Mouse (Mus musculus): ENCODE results near the gene Fyn.
A peak's percentile ranks its signal among the peaks of the same experiment; 100 is the strongest.

The Fyn gene

DNA sequence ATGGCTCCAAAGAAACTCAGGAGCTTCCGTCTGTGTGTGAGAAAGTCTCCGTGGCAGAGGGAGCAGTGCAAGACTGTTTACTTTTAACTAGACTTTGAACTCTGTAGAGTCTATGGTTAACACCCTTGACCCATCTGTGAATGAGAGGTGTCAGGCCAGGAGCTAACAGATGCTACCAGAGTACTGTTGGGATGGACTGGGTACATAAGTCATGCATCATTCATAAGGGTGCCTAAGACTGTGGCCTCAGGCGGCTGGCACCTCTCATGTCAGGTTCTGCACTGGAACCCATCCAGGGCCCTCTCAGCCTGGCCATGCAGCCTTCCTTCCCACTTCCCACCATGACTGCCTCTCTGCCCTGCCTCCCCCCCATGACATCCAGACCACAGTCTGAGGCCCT, 166.7 kb downstream of the Fyn start:
- no peak for DNase-seq (ENCODE audit: low read depth)

DNA sequence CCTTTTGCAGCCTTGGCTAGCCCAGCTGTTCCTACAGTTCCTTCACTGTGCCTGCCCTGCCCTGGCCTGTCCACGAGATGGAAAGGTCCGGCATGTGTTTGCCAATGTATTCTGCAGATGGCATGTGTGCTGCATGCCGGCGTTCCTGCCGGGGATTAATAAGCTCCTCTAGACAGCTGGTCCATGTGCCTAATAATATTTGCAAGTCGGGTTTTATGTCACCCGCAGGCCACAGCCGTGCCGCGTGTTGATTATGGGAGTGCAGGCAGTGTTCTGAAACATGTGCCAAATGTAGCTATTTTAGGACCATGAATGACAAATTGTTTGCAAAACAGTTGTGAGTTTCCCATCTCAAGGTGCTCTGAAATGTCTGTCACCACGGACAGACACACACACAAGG, 167.6 kb downstream of the Fyn start:
- no peak for DNase-seq (ENCODE audit: low read depth)

- DNase-seq (ENCODE audit: low read depth) = no peak
These were observed 171.5 kb downstream of the Fyn start for GRCm38 (mm10) chr10:39540012-39540647.

DNA sequence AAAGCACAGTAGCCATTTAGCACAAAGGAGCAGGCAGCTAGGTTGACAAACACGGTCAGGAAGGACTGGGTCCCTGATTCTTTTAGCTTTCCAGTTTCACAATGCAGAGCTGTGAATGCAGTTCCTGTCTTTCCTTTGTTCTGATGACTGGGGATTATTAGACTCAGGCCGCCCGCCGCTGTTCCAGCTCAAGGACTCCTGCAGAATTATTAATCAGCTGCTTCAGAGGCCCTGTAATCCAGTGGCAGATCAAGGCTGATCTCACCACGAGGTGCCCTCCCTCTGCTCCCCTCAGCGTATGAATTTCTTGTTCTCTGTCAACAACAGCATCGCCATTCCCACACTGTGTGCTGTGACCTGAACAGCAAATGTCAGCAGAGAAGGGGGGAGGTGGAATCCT, 172.3 kb downstream of the Fyn start:
- DNase-seq (ENCODE audit: low read depth) = no peak

DNA sequence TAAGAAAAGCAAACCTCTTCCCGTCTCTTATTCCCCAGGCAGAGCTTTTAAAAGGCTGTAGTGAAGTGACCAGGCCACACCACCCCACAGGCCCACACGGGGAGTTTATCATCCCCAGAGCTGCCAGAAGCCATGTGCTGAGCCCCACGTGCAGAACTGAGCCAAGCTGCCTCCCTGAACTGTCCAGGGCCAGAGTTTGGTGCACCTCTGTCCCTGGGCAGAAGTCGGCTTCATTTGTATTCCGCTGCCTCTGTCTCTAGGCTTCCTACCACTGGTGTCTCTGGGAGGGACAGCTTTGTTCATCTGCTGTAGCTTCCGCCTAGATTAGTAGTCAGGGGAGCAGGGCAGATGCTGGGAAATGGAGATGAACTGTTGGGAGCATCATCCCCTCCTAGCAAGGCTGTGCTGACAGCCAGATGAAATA, 172.8 kb downstream of the Fyn start:
- no peak for DNase-seq (ENCODE audit: low read depth)

DNA sequence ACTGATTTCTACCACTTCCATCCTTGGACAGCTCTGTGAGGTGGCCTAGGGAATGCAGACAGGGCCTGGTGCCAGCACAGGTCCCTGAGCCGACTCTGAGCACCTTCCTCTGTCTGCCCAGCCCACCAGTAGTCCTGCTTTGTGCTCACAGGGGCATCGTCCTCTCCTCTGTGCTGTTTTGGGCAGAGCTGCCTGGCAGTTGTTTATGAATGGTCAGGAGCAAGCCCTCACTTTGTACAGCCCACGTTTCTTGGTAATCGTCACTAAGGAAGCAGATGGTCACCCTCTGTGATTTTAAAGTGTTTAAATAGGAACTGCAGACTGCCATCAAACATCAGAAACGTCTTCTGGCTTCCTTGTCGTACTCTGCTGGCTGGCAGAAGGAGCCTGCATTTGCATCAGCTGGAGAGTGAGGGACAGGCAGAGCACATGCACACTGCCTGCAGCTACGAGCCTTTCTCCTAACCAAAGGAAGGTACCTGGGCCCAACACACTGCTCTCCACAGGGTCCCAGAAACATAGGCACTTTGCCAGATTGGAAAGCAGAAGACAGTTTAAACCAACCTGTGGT, 173.4 kb downstream of the Fyn start:
- DNase-seq (ENCODE audit: low read depth) = no peak

DNA sequence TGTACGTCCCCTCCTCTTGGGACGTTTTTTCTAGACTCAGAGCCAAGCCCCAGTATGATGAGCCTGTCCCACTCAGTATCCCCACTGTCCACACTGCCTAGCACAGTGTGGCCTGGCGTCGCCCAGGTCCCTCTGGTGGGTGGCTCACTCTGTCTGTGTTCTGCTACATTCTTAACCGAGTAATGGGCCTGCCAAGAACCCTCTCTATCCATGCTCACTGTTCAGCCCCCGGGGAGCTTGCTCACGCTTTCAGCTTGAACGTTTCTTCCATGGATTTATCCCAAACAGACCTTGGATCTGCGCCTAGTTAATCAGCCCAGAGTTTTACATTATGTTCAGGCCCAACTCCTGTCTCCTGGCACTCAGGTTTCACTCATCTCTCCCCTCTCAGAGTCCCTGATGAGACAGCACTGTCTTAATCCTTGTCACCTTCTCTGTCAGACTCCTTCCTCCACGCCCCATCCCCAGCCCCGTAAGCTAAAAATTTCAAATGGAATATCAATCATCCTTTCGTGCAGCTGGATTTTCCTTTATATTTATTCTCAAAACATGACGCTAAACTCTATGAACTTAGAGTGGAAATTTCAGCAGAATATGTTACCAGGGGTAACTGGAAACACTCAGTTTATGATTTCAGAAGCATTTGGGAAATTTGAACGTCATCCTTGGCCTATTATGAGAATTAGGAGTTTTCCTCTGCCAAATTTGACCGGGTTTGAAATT, 174.0 kb downstream of the Fyn start:
- peak; percentile 80 for DNase-seq (ENCODE audit: low read depth)

GRCm38 (mm10) chr10:39543258-39543770, 174.7 kb downstream of the Fyn start:
- no peak for DNase-seq (ENCODE audit: low read depth)

DNA sequence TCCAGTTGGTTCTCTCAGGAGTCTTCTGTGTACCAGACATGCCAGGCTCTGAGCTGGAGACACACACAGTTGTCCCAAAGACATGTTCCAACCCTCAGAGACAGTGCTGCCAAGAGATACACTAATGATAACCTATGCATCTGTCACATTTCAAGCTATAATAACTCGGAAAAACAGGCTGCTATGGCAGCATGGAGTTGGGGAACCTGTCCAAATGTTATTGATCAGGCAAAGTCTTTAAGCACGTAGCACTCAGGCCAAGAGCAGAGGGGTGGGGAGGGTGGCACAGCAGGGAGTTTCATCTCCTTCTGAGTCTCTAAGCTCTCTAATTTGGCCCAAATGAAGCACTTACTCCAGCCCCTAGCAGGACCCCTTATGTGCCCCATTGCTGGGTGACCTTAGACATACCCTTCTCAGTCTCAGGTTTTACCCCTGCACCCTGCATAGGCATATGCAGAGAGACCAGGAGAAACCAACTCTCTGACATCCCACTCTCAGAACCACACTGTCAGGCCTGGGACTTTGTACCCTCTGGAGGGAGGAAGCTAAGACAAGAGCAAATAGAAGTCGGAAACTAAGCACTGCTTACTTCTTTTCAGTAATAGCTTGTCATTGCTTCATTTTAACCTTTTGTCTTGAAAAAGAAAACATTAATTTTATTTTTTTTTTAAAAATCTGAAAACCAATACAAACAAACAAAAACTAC, 178.9 kb downstream of the Fyn start:
- DNase-seq (ENCODE audit: low read depth) = no peak

GRCm38 (mm10) chr10:39550791-39551190, 182.1 kb downstream of the Fyn start:
- DNase-seq (ENCODE audit: low read depth) = no peak

GRCm38 (mm10) chr10:39551637-39552185, 183.1 kb downstream of the Fyn start:
- DNase-seq (ENCODE audit: low read depth) = no peak

DNA sequence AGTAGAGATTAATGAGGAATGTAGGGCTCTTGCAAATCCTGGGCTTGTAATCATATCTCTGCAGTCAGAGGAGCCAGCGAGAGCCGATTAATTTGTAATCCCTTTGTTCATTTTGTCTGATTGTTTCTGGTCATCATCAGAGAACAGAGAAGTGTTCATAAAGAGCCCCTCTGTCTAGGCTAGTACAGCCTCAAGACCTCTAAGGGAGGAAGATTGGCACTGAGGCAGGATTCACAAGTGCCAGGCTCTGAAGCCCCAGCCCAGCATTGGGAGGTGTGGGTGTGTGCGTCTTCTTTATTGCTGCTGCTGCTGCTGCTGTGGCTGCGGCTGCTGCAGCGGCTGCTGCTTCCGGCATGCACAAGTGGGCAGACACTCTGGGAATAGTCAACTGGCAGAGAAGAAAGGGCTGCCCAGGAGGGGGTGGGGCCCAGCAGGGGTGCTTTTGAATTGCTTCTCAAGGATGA, 183.7 kb downstream of the Fyn start:
- DNase-seq (ENCODE audit: low read depth) = no peak

- DNase-seq (ENCODE audit: low read depth) = no peak
These were observed 184.2 kb downstream of the Fyn start for GRCm38 (mm10) chr10:39552903-39553302.

DNA sequence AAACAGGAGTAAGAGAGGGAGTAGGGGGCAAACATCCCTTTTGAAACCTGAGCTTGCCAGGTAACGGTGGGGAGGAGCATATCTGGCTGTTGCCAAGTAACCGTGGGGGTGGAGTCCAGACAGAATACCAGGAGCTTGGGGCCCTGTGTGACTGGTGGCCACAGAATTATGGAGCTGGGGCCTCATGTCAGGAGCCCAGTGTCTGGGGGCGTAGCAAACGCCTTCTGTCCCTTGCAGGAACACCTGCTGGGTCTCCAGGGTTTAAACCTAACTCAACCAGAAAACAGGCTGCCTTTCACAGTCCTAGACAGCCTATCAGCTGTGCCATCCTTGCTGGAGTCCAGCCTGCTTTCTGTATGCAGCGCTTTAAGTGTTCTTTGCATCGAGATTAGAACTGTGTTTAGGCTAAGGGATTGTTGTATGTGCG, 186.6 kb downstream of the Fyn start:
- no peak for DNase-seq (ENCODE audit: low read depth)

DNA sequence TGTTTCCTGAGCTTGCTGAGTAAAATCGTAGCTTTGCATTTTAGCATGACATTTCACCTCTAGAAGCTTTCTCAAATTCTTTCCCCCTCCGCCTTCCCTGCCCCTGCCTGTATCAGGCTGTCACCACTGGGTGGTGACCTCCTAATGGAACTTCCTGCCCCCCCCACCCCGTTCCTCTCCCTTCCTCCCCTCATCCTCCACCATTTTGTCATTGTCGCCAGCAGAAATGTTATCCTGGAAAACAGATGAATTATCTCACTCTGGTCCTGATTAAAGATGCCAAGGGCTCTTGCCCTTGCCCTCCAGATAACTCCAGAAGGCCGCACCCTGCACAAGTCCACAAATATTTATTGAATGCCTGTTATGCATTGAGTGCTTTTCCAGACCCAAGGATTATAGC, 187.1 kb downstream of the Fyn start:
- no peak for DNase-seq (ENCODE audit: low read depth)

GRCm38 (mm10) chr10:39557360-39557759, 188.7 kb downstream of the Fyn start:
- no peak for DNase-seq (ENCODE audit: low read depth)

- no peak for DNase-seq (ENCODE audit: low read depth)
These were observed 189.2 kb downstream of the Fyn start for GRCm38 (mm10) chr10:39557851-39558250.

DNA sequence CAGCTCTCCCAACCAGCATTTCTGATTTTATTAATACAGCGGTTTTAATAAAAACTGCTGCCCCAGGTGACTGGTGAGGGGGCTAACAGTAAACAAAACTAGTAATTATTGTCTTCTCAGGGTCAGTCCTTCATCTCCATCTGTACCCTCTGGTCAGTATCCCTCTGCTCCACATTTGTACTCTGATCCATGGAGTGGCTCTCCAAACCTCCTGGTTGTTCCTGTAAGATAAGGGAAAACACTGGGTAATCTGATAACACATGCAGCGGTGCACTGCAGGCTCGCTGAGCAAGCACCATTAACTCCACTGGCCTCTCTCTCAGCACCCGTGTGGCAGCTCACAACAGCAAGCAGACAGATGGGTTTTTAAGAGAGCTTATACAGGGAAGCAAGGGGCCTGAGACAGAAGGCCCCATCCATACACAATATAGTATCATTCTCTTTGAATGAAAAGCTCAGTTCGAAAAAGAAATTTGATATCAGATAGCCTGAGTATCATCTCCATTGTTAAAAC, 189.9 kb downstream of the Fyn start:
- DNase-seq (ENCODE audit: low read depth) = no peak

GRCm38 (mm10) chr10:39559321-39559720, 190.7 kb downstream of the Fyn start:
- peak; percentile 55 for DNase-seq (ENCODE audit: low read depth)

GRCm38 (mm10) chr10:39562383-39562782, 193.7 kb downstream of the Fyn start:
- DNase-seq (ENCODE audit: low read depth) = no peak

- DNase-seq (ENCODE audit: low read depth) = no peak
These were observed 195.0 kb downstream of the Fyn start for GRCm38 (mm10) chr10:39563552-39564223.
